Mouse (Mus musculus) inflammation-experienced regulatory T-cells, adult 16 weeks (primary cell): ENCODE data around the gene Rassf6. TPM values are rescaled to one million over a fixed set of nuclear protein-coding genes. Genes with fewer than 3 reads are reported as not detected.

Experiments used
- polyA plus RNA-seq: library from polyadenylated mRNA; unstranded; fragments of 100-300 nt; shearing (Covaris generic); gene quantifications from one replicate; pipeline ENCODE4 v1.2.1, GENCODE M21; 2017

Rassf6 gene
- 3.6 TPM for polyA plus RNA-seq

DNA sequence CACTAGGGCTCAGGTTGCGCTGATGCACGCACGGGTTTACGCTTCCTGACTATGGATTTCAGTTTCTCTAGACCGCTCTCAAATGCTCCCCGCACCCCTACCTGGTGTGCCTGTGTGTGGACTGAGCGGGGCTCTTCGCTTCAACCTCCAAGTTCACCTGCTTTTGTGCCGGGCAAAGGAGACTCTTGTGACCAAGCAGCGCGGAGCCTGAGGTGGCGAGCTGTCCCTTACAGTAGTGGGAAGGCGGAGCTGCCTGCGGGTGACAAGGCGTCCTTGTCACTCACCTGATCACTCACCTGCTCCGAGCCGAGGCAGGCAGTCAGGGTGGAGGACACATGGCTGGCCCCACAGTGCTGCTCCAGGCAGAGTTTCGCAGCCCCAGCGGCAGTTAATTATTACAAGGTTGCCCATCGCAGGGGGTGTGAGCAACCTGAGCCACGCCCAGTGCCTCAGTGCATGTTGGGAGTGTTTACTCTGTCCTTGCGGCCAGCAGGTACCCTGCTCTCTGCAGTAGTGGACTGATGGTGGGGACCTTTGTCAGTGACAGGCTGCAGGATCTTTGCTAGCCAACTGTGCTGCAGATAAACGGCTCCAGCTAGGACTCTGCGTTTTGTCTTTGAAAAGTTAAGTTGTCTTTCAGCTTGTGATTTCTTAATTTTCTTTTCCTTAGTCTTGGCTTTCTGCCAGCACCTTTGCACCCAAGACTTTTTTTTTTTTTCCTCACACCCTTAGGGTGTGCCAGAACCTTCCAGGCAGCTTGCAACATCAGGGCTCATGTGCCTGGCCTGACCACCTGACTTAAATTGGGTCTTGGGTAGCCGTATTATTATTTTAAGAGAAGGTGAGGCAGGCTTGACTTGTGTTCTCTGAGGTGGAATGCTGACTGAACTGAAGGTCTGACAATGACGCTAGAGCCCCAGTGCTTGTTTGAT lies at the start of gene Rassf6:
Gene Rassf6, minus strand, starts transcription at position 372 of the 932 bp plus-strand sequence.

DNA sequence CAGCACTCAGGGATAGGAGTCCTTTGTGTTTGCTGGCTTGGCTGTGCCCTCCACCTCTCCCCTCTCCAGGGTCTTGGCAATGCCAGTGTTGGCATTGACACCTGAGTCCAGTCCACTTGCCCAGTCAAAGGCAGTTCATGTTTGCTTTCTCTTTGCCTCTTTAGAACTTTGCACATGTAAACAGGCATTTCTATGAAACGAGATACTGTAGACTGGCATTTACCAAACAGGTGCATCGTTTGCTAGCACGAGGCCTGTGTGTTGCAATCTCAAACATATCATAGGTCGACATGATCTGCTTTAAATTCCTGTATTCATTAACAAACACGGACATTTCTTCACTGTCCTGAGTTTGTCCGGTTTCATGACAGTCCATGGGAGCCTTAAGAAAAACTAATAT lies 79.7 kb downstream of the Rassf6 start, which contains the start of gene 5830473C10Rik:
Gene 5830473C10Rik, plus strand, starts transcription at position 365 of the 400 bp plus-strand sequence.

Other genes with a start within 250 kb of the Rassf6 start
- not detected for gene Alb, start 179.8 kb downstream of the Rassf6 start, polyA plus RNA-seq
- gene Afp, start 149.9 kb downstream of the Rassf6 start, polyA plus RNA-seq, result 5.0 TPM
- gene Afm, start 121.7 kb downstream of the Rassf6 start, polyA plus RNA-seq, result not detected
- not detected for gene 5830473C10Rik, start 79.5 kb downstream of the Rassf6 start, polyA plus RNA-seq
- not detected for gene Cxcl5, start 118.7 kb upstream of the Rassf6 start, polyA plus RNA-seq
- not detected for gene Ppbp, start 127.9 kb upstream of the Rassf6 start, polyA plus RNA-seq
- gene Pf4, start 131.8 kb upstream of the Rassf6 start, polyA plus RNA-seq, result not detected
- gene Cxcl3, start 145.4 kb upstream of the Rassf6 start, polyA plus RNA-seq, result 1.4 TPM
- not detected for gene Cxcl15, start 153.9 kb upstream of the Rassf6 start, polyA plus RNA-seq